Mouse (Mus musculus): ENCODE results near the gene Stx1b.

GRCm38 (mm10) chr7:127773664-127774384 is 50.5 kb downstream of the Stx1b start:
- TF ChIP-seq CTCF (IDR thresholded peaks at IDR 0.05; ENCODE audit: low read depth), result peak; percentile 88
- no peak for TF ChIP-seq EP300 (optimal IDR thresholded peaks at IDR 0.05)
